28 mouse cellular contexts compared by ENCODE assay signal in the genomic region with DNA sequence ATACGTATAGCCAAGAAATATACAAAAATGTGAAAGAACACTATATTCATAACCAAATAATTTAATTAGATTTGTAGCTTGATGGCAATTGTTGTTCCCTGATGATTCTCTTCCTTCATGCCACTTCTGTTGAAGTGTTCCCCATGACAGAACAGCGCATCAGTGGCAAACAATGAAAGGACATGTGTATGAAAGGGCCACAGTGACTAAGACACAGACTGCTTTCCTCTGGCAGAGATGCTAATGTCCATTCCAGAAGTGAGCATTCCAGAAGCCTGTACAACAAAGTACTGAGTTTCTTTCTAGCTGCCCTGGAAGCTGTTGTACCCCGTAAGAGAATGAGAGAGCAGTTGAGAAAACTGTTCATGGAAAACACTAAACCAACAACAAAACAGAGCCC.
A peak's percentile ranks its signal among the peaks of the same experiment; 100 is the strongest.
DNase-seq lines count a peak whose midpoint lies in the region; ATAC-seq and TF ChIP-seq lines count a peak whose summit lies in the region.
"Had no signal": no experiment of that assay in that cellular context is flagged by ENCODE, and none has a peak within 500 bp of the region (broad histone marks: within the 10 kb centered on the region; RNA-seq: fewer than 3 reads in every experiment).

No protein-coding gene starts in this region.

- no peak for TF ChIP-seq POLR2A in kidney, adult 2 months (IDR thresholded peaks at IDR 0.05; ENCODE audit: low read depth, low read length)

- H3K9me3 ChIP-seq in liver, embryonic 16.5 days (replicated peaks; ENCODE audit: control insufficient read depth, low read length), result no peaks in the 10 kb centered on the region
- no peaks in the 10 kb centered on the region for H3K9me3 ChIP-seq in kidney, embryonic 14.5 days (ENCODE audit: control insufficient read depth, low read length)
- H3K9me3 ChIP-seq: embryonic facial prominence, embryonic 13.5 days; forebrain, embryonic 10.5 days; forebrain, embryonic 15.5 days; heart, embryonic 12.5 days; hindbrain, embryonic 13.5 days; kidney, embryonic 15.5 days; midbrain, embryonic 10.5 days had no signal

- WGBS in kidney, adult 2 months, result 77% methylated on average over 3 of the region's 3 CpGs
- WGBS in liver, embryonic 16.5 days (ENCODE audit: insufficient replicate concordance), result 64% methylated on average over 3 of the region's 3 CpGs
- WGBS in kidney, embryonic 14.5 days, result 88% methylated on average over 3 of the region's 3 CpGs

- H3K27ac ChIP-seq in kidney, adult 2 months (ENCODE audit: insufficient read depth, low read depth, low read length), result peak overlapping the region; percentile 71
- H3K27ac ChIP-seq in liver, embryonic 16.5 days (ENCODE audit: low read length), result peak overlapping the region; percentile 52
- H3K27ac ChIP-seq in kidney, embryonic 14.5 days (ENCODE audit: low read depth, low read length), result no peak overlapping the region
- H3K27ac ChIP-seq: embryonic facial prominence, embryonic 13.5 days; forebrain, embryonic 10.5 days; forebrain, embryonic 15.5 days; heart, adult 2 months; hindbrain, embryonic 13.5 days; kidney, embryonic 15.5 days; midbrain, embryonic 10.5 days had no signal

- H3K4me1 ChIP-seq in kidney, adult 2 months (ENCODE audit: control insufficient read depth, insufficient read depth, low read length), result peaks cover 4% of the 10 kb centered on the region; the same call in 1 of the 2 replicates
- no peaks in the 10 kb centered on the region for H3K4me1 ChIP-seq in liver, embryonic 16.5 days (ENCODE audit: control insufficient read depth, low read depth, low read length)
- H3K4me1 ChIP-seq in kidney, embryonic 14.5 days (ENCODE audit: control insufficient read depth, insufficient read depth, low read length), result no peaks in the 10 kb centered on the region
- H3K4me1 ChIP-seq: embryonic facial prominence, embryonic 13.5 days; forebrain, embryonic 10.5 days; forebrain, embryonic 15.5 days; heart, embryonic 12.5 days; hindbrain, embryonic 13.5 days had no signal

- TF ChIP-seq CTCF in kidney, adult 2 months (conservative IDR thresholded peaks at IDR 0.05; ENCODE audit: insufficient read depth, insufficient read length, low read depth, low read length), result no peak

- H3K9ac ChIP-seq in liver, embryonic 16.5 days (ENCODE audit: low read depth, low read length), result no peak overlapping the region
- no peak overlapping the region for H3K9ac ChIP-seq in kidney, embryonic 14.5 days (ENCODE audit: low read depth, low read length)
- H3K9ac ChIP-seq: embryonic facial prominence, embryonic 13.5 days; forebrain, embryonic 15.5 days; heart, embryonic 12.5 days; hindbrain, embryonic 13.5 days; kidney, embryonic 15.5 days had no signal

- H3K27me3 ChIP-seq in kidney, adult 2 months (replicated peaks; ENCODE audit: control insufficient read depth, insufficient read depth, low read length), result no peaks in the 10 kb centered on the region
- H3K27me3 ChIP-seq in liver, embryonic 16.5 days (ENCODE audit: control insufficient read depth, insufficient read depth, low read depth, low read length), result no peaks in the 10 kb centered on the region
- H3K27me3 ChIP-seq in kidney, embryonic 14.5 days (ENCODE audit: control insufficient read depth, insufficient read depth, low read length), result no peaks in the 10 kb centered on the region
- H3K27me3 ChIP-seq: embryonic facial prominence, embryonic 13.5 days; forebrain, embryonic 15.5 days; heart, embryonic 12.5 days; hindbrain, embryonic 13.5 days; kidney, embryonic 15.5 days had no signal

- H3K4me2 ChIP-seq in liver, embryonic 16.5 days (ENCODE audit: low read depth, low read length), result no peak overlapping the region
- H3K4me2 ChIP-seq in kidney, embryonic 14.5 days (replicated peaks; ENCODE audit: low read depth, low read length), result no peak overlapping the region
- H3K4me2 ChIP-seq: embryonic facial prominence, embryonic 13.5 days; forebrain, embryonic 15.5 days; heart, embryonic 12.5 days; hindbrain, embryonic 13.5 days; kidney, embryonic 15.5 days had no signal

- H3K4me3 ChIP-seq in kidney, adult 2 months (ENCODE audit: insufficient read depth, low read depth, low read length), result no peak overlapping the region
- no peak overlapping the region for H3K4me3 ChIP-seq in liver, embryonic 16.5 days (ENCODE audit: low read depth, low read length)
- H3K4me3 ChIP-seq in kidney, embryonic 14.5 days (ENCODE audit: low read length), result no peak overlapping the region
- H3K4me3 ChIP-seq: embryonic facial prominence, embryonic 13.5 days; forebrain, embryonic 10.5 days; forebrain, embryonic 15.5 days; heart, adult 2 months; heart, embryonic 12.5 days; hindbrain, embryonic 13.5 days; kidney, embryonic 15.5 days; midbrain, embryonic 10.5 days had no signal

- ATAC-seq in liver, embryonic 16.5 days (ENCODE audit: low read depth), result no peak
- no peak for ATAC-seq in kidney, embryonic 14.5 days (ENCODE audit: low FRiP score, low TSS enrichment)
- ATAC-seq: activated CD4-positive, CD25-positive, alpha-beta regulatory T cell, adult 4 months; forebrain, embryonic 15.5 days had no signal

- no peak for DNase-seq in kidney, adult 2 months
- no peak for DNase-seq in kidney, postnatal 4 days
- DNase-seq in lung, postnatal 10 days, result peak; percentile 8
- DNase-seq in lung, adult 18-20 months, result no peak
- peak; percentile 59 for DNase-seq in brain, adult 2 months (ENCODE audit: low read depth, low spot score)
- DNase-seq in thymus, postnatal 25 days, result no peak
- DNase-seq: adrenal gland, adult 2 months; adrenal gland, postnatal 36 days; cerebellum, adult 2 months; cerebellum, postnatal 14 days; embryo, embryonic 11 days; heart, adult 2 months; heart, postnatal 4 days; kidney, postnatal 25 days; lung, adult 2 months; lung, postnatal 14 days; retina, postnatal 1 day; right cerebral cortex, postnatal 14 days had no signal

- no peaks in the 10 kb centered on the region for H3K36me3 ChIP-seq in kidney, adult 2 months (ENCODE audit: control insufficient read depth, insufficient read depth, low read length)
- H3K36me3 ChIP-seq in liver, embryonic 16.5 days (ENCODE audit: control insufficient read depth, insufficient read depth), result no peaks in the 10 kb centered on the region
- H3K36me3 ChIP-seq in kidney, embryonic 14.5 days (ENCODE audit: control insufficient read depth, insufficient read depth, low read length), result no peaks in the 10 kb centered on the region
- H3K36me3 ChIP-seq: embryonic facial prominence, embryonic 13.5 days; forebrain, embryonic 10.5 days; forebrain, embryonic 15.5 days; heart, embryonic 12.5 days; hindbrain, embryonic 13.5 days; kidney, embryonic 15.5 days; midbrain, embryonic 10.5 days had no signal

Comparison
In these comparisons a context has a peak if more than half of its experiments do, and no peak if none do; other contexts are left out.
1. DNase-seq: peak in lung, postnatal 10 days (single experiment) and brain, adult 2 months (single experiment); none in kidney, adult 2 months (single experiment), kidney, postnatal 4 days (0 of 2), lung, adult 18-20 months (0 of 2) and thymus, postnatal 25 days (single experiment).